Mouse (Mus musculus): ENCODE measurements around the gene G6pc. TPM values are rescaled to one million over a fixed set of nuclear protein-coding genes. Genes with fewer than 3 reads are reported as not detected.

G6pc gene
- not detected in 2 replicates for polyA plus RNA-seq (2021; fragmentation: Nextera tagmentation)
- long read RNA-seq, experiment 1 = 0 reads
- long read RNA-seq, experiment 2 = 0 reads

DNA sequence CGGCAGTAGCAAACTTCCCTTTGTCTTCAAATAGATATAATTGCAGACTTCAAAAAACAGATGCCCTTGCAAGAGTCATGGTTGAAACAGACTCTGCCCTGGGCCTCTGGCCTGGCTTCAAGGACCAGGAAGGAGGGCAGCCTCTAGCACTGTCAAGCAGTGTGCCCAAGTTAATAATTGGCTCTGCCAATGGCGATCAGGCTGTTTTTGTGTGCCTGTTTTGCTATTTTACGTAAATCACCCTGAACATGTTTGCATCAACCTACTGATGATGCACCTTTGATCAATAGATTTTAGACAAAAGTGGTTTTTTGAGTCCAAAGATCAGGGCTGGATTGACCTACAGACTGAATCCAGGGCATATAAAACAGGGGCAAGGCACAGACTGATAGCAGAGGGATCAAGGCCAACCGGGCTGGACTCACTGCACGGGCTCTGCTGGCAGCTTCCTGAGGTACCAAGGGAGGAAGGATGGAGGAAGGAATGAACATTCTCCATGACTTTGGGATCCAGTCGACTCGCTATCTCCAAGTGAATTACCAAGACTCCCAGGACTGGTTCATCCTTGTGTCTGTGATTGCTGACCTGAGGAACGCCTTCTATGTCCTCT is at the start of gene G6pc:
TSS of gene G6pc (plus strand) at position 236 of the 610 bp plus-strand sequence.

DNA sequence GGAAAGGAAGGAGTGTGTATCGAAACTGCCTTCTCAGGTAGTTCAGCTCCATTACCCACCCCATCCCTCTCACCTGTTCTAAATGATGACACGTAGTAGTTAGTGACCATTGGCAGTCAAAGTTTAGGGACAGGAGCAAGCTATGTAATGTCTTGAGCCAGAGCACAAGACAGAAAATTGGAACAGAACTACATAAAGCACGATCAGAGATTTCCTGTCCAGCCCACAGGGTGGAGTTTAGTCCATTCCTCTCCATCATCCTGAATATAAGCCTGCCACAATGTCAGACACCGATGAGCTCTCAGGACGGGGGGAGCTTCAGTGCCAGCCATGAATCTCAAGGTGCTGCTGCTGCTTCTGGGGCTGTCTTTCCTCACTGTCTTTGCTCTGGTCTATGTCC is 42.6 kb upstream of the G6pc start, which contains the start of gene Aoc2:
TSS of gene Aoc2 (plus strand) at position 301 of the 400 bp plus-strand sequence.

GRCm38 (mm10) chr11:101330371-101330924 is 36.9 kb upstream of the G6pc start, which contains the start of gene Aoc3:
TSS of gene Aoc3 (plus strand) at chr11:101330605.

GRCm38 (mm10) chr11:101417101-101417855 is 49.9 kb downstream of the G6pc start, which contains the start of gene Aarsd1:
TSS of gene Aarsd1 (minus strand) at chr11:101417615.

DNA sequence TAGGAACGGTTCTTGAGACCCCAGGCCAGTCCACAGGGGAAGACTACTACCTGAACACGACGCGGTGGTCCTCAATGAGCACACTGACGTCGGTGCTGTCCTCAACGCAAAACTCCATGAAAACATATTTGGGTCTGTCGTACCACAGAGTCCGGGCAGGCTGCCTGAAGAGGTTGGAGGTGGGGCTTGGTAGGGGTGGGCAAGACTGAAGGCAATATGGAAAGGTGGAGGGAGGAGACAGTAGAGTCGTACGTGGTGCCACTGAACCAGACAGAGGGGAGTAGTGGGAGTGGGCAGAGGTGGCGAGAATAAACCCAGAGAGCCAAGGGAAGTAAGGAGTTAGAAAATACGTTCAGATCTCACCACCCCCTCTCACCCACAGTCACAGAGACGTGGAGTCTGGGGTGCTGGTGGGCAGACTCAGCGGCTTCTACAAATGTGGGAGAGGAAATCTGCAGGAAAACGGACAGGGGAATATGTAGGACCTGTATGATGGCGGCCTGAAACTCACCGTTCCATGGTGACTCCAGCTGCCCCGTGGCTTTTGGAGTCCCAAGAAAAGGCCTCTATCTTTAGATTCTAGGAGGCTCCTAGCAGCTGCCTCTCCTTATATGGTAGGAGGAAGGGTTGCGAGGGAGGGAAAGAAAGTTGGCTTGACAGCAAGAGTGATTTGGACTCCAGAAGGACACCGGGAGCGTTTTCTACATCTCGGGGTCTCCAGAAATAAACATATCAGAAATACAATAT is 56.9 kb downstream of the G6pc start, which contains the start of gene Gm27029:
TSS of gene Gm27029 (minus strand) at position 692 of the 747 bp plus-strand sequence.

GRCm38 (mm10) chr11:101424925-101425813 is 57.8 kb downstream of the G6pc start, which contains the start of the genes Rundc1 and Ptges3l:
TSS of gene Rundc1 (plus strand) at chr11:101425085.
TSS of gene Ptges3l (minus strand) at chr11:101425333.

Other genes starting within 250 kb of the G6pc start
- gene Retreg3, start 247.7 kb upstream of the G6pc start, polyA plus RNA-seq (2021; fragmentation: Nextera tagmentation) = 5.9 and 10.3 TPM in 2 replicates
- 62.3 and 62.7 TPM in 2 replicates for gene Tubg1, start 247.6 kb upstream of the G6pc start, polyA plus RNA-seq (2021; fragmentation: Nextera tagmentation)
- 58.6 and 65.3 TPM in 2 replicates for gene Tubg2, start 211.7 kb upstream of the G6pc start, polyA plus RNA-seq (2021; fragmentation: Nextera tagmentation)
- gene Cntnap1, start 197.0 kb upstream of the G6pc start, polyA plus RNA-seq (2021; fragmentation: Nextera tagmentation) = 12.1 and 20.2 TPM in 2 replicates
- 0.76 and 6.3 TPM in 2 replicates for gene Plekhh3, start 196.2 kb upstream of the G6pc start, polyA plus RNA-seq (2021; fragmentation: Nextera tagmentation)
- 0.28 and 0.29 TPM in 2 replicates for gene Ccr10, start 192.1 kb upstream of the G6pc start, polyA plus RNA-seq (2021; fragmentation: Nextera tagmentation)
- gene Ezh1, start 141.1 kb upstream of the G6pc start, polyA plus RNA-seq (2021; fragmentation: Nextera tagmentation) = 26.3 and 27.6 TPM in 2 replicates
- 38.8 and 57.1 TPM in 2 replicates for gene Ramp2, start 121.5 kb upstream of the G6pc start, polyA plus RNA-seq (2021; fragmentation: Nextera tagmentation)
- 144 and 179 TPM in 2 replicates for gene Vps25, start 113.9 kb upstream of the G6pc start, polyA plus RNA-seq (2021; fragmentation: Nextera tagmentation)
- 1.5 TPM in 2 replicates for gene Wnk4, start 107.0 kb upstream of the G6pc start, polyA plus RNA-seq (2021; fragmentation: Nextera tagmentation)
- gene Cntd1, start 88.5 kb upstream of the G6pc start, polyA plus RNA-seq (2021; fragmentation: Nextera tagmentation) = 0.15 and 0.36 TPM in 2 replicates
- 362 and 483 TPM in 2 replicates for gene Coa3, start 88.4 kb upstream of the G6pc start, polyA plus RNA-seq (2021; fragmentation: Nextera tagmentation)
- 156 and 197 TPM in 2 replicates for gene Becn1, start 65.3 kb upstream of the G6pc start, polyA plus RNA-seq (2021; fragmentation: Nextera tagmentation)
- 11.3 and 48.6 TPM in 2 replicates for gene Psme3, start 51.3 kb upstream of the G6pc start, polyA plus RNA-seq (2021; fragmentation: Nextera tagmentation)
- 0.15 and 0.30 TPM in 2 replicates for gene Aoc2, start 42.5 kb upstream of the G6pc start, polyA plus RNA-seq (2021; fragmentation: Nextera tagmentation)
- 0.05 and 0.20 TPM in 2 replicates for gene Aoc3, start 37.0 kb upstream of the G6pc start, polyA plus RNA-seq (2021; fragmentation: Nextera tagmentation)
- 68.9 and 83.8 TPM in 2 replicates for gene Aarsd1, start 50.1 kb downstream of the G6pc start, polyA plus RNA-seq (2021; fragmentation: Nextera tagmentation)
- gene Gm27029, start 57.2 kb downstream of the G6pc start, polyA plus RNA-seq (2021; fragmentation: Nextera tagmentation) = 7.0 and 10.9 TPM in 2 replicates
- 21.0 and 21.8 TPM in 2 replicates for gene Rundc1, start 57.5 kb downstream of the G6pc start, polyA plus RNA-seq (2021; fragmentation: Nextera tagmentation)
- gene Ptges3l, start 57.8 kb downstream of the G6pc start, polyA plus RNA-seq (2021; fragmentation: Nextera tagmentation) = 7.0 and 7.1 TPM in 2 replicates
- gene Rpl27, start 74.7 kb downstream of the G6pc start, polyA plus RNA-seq (2021; fragmentation: Nextera tagmentation) = 879 and 1,140 TPM in 2 replicates
- gene Ifi35, start 80.8 kb downstream of the G6pc start, polyA plus RNA-seq (2021; fragmentation: Nextera tagmentation) = 5.2 and 5.3 TPM in 2 replicates
- gene Rnd2, start 97.4 kb downstream of the G6pc start, polyA plus RNA-seq (2021; fragmentation: Nextera tagmentation) = 29.1 and 36.8 TPM in 2 replicates
- 5.8 and 14.4 TPM in 2 replicates for gene Vat1, start 98.7 kb downstream of the G6pc start, polyA plus RNA-seq (2021; fragmentation: Nextera tagmentation)
- 0.25 and 0.56 TPM in 2 replicates for gene Brca1, start 184.4 kb downstream of the G6pc start, polyA plus RNA-seq (2021; fragmentation: Nextera tagmentation)
- gene Nbr1, start 184.6 kb downstream of the G6pc start, polyA plus RNA-seq (2021; fragmentation: Nextera tagmentation) = 41.3 and 42.5 TPM in 2 replicates
- 1.8 TPM in 2 replicates for gene Tmem106a, start 214.7 kb downstream of the G6pc start, polyA plus RNA-seq (2021; fragmentation: Nextera tagmentation)
- gene Gm11634, start 231.7 kb downstream of the G6pc start, polyA plus RNA-seq (2021; fragmentation: Nextera tagmentation) = not detected in 2 replicates